Mouse (Mus musculus): ENCODE data around the gene Dedd2.
"Not testable (repeated sequence)": the region's sequence is repeated elsewhere in the genome, so short reads cannot be mapped to it uniquely, and the experiment has no call there.

Gene Dedd2

DNA sequence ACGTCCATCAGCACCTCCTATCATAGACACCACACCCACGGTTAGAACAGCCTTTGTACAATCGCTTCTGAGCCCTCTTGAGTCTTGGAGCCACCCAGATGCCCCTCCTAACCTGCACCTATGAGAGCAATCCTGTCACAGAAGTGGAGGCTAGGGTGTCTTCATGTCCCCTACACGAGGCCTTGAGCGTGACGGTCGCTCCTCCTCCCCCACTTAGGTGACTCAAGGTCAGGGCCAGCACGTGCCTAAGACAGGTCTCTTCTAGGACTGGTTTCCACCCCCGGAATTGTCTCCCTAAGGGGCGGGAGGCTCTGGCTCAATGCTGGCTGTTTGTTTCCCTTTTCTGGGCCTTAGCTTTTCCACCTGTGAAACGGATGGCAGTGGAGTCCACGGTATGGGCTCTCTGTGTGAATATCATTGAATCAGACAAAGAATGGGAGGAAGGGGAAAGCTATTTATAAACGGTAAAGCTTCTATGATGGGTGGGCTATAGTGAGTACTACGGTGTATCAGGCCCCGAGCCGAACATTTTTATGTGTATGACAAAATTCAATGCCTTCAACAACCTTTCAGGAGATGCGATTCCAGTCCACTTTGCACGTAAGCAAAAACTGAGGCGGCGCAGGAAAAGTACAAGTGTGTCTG lies at the start of gene Dedd2:
Gene Dedd2, minus strand, starts transcription at position 159 of the 645 bp plus-strand sequence.
- DNase-seq (ENCODE audit: low spot score): peak; percentile 73

DNA sequence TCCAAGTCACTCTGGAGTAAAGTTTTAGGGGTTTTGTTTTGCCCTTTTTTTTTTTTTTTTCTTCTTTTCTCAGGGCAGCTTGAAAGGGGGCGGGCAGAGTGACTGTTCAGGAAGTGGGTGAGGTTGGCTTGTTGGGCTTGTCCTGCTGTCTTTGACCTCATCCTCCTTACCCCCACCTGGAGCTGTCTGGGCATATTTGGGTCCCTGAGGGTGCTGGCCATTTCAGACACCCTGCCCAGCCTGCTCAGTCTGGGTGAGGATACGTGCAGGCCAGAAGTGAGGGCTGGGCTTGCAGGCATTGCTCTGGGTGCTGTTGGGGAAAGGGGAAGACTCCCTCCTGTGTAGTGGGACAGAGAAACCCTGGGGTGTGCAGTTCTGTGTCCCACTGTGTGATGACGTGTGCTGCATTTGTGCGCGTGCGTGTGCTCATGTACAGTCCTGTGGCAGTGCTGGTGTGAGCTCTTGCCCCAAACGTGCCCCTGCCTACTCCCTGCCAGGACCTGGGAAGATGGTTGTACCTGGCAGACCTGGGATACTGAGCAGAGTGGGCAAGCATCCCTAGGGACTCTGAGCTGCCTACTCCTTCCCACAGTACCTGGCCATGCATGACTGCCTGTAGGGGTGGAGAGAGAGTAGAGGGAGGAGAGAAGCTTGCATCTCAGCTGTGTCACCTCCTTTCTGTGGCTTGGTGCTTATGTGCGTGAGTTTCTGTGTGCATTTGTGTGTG lies 49.3 kb upstream of the Dedd2 start:
- no peak for DNase-seq (ENCODE audit: low spot score)

DNA sequence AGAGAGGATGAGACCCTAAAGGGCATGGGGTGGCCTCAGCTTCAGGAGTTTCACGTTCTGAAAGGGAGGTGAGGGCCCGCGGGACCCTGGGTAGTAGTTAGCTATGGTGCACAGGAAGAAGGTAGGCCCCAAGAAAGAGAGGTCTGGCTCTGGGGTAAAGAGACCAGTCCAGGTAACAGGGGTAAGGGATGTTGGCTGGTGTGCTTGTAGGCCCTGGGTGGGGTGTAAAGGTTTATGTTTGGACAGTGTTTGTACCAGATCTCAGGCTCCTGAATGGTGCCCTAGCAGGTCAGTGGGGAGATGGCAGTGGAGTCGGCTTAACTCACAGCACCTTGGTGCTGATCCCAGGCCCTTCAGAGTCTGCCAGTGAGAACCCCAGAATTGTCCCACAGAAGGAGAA lies 48.6 kb upstream of the Dedd2 start:
- DNase-seq (ENCODE audit: low spot score): no peak

DNA sequence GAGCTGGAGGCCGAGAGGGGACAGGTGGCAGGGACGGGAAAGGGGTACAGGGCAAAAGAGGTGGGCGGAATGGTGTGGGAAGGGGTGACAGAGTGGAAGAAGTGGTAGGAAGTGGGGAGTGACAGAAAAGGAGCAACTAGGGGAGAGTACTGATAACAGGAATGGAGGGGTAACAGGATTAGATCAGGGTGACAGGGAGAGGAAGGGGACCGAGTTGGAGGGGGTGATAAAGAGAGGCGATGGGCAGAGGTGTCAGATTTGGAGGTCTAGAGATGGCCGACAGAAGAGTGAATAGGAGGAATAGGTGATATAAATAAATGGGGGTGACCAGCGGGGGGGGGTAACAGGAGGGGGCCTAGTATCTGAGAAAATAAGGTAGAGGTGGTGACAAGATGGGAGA lies 48.2 kb upstream of the Dedd2 start:
- DNase-seq (ENCODE audit: low spot score): no peak

DNA sequence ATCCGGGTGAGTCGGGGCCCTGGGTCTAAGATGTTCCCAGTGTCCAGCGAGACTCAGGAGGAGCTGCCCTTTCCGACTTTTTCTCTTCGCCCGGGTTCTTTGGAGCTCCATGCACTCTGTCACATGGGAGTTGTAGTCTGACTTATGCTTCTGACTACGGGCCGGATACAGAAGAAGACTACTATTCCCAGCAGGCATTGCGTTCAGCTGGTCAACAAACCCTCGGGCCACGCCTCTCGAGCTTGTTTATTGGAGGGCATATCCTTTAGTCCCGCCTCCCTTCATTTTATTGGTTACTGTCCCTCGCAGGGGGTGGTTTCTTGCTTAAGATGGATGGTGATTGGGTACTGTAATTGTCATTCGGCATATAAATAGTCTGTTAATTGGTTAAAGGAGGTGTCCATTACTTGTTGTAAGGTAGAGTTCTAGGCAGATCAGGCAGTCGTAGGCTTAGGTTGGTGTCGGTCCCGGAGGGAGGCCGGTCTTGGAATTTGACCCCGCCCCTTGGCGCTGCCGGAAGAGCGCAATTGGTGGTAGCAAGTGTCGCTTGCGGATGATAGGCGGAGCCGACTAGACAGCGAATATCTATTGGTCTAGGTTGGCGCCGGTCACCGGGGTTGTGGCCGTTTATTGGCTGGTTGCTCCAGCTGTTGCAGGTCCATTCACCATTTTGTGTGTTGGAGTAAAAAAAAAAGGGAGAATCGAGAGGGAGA lies 47.5 kb upstream of the Dedd2 start:
- peak; percentile 100 for DNase-seq (ENCODE audit: low spot score)

DNA sequence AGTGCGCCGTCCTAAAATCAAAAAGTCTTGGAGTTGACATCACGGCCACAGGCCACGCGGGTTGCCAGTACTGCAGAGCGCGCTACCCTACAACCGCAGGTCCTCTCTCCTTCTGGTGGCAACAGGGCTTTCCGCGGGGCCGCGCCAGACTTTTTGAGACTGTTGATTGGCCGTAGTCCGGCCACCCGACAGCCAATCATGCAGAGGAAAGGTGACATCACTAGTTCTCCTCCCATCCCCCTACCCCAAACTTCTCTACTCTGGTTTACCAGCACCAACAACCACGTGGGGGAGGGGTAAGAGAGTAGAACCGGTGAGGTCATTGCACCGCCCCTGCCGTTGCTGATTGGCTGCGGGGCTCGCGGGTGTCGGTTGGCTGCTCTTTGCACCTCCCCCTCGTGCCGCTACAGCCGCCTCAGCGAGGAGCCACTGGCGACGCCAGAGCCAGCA lies 46.9 kb upstream of the Dedd2 start, which contains the start of gene Cic:
Gene Cic, plus strand, starts transcription at position 404 of the 450 bp plus-strand sequence.
- peak; percentile 98 for DNase-seq (ENCODE audit: low spot score)

DNA sequence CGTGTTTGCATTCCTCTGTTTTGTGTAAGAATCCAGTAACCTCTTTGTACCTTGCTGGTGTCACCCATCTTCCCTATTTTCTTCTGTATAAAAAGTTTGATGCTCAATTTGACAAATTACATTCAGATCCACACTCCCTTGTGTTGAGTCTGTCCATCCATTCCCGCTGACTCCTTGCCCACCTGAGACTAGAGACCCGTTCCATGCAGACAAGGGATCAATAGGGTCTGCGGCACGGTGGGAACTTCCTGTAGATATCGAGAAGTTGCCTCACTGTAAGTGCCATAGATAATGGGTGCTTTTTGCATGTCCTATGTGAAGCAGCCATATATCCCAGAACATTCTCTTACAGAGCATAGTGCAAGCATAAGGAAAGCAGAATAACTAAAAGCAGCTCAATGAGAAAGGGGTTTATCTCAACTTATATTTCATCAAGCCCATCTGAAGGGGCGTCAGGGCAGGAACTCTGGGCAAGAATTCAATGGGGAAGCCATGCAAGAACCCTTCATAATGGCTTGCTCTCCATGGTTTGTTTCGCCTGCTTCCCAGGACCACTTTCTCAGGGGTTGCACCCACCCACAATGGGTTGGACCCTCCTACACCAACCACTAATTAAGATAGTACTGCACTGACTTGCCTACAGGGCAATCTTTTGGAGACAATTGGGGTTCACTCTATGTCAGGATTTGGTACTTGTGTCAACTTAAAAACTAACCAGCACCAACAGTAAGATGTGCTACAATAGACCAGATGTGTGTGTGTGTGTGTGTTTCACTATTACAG lies 46.0 kb upstream of the Dedd2 start:
- no peak for DNase-seq (ENCODE audit: low spot score)

DNA sequence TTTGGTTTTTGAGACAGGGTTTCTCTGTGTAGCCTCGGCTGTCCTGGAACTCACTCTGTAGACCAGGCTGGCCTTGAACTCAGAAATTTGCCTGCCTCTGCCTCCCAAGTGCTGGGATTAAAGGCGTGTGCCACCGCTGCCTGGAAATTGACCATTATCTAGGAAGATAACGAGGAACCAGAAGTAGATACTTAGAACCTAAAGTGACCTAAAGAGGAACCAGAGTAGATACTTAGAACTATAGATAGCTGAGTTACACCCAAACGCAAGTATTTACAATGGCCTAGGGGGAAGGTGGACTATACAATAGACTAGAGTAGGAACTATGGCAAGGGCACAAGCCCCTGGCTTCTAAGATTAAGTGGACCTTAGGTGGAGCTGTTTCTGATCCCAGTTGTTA lies 45.3 kb upstream of the Dedd2 start:
- DNase-seq (ENCODE audit: low spot score): not testable (repeated sequence)

DNA sequence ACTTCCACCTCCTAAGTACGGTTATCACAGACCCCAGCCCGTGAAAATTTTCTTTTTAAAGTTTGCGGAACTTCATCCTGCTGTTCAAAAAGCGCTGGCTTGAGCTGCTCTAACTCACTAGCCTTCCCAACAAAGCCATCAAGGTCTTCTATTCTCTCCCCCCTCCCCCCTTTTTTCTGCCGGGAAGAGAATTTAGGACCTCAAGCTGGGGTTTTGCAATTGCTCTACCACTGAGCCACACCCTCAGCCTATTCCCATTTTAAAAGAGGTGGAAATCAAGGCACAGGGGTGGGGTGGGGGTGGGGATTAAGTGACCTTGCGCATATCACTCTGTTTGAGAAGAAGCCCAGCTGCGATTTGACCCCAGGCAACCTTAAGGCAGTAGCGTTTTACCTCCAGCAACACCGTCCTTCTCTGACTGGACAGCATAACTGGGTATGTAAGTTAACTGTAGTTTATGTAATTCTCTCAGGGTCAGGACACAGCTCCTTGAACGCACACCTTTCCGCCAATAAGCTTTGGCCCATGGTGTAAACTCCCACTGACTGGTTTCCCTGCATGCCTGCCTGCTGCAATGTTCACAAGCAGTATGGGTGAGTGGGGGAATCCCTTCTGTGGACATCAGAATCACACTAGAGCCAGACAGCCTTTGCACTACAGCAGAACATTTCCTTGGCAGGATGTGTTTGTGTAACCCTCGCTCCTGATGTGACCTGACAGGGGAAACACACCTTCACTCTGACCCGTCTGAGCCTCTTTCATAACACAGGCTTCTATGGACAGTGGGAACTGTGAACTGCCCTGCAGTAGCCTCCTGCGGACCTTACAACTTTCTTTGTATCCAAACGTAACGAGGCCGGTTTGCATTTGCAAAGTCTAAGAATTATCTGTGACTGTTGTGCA lies 43.8 kb upstream of the Dedd2 start:
- no peak for DNase-seq (ENCODE audit: low spot score)

DNA sequence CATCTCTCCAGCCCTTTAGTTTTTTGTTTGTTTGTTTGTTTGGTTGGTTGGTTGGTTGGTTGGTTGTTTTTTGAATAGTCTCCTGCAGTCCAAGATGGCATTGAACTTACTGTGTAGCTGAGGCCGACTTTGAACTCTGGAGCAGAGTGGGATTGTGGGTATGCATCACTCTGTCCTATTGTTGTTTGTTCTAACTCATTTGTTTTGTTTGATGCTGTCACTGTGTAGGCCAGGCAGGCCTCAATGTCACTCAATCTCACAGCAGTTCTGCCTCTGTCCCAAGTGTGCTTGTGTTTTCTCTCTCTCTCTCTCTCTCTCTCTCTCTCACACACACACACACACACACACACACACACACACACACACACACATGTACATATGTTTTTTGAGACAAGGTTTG lies 41.5 kb upstream of the Dedd2 start:
- DNase-seq (ENCODE audit: low spot score): no peak

DNA sequence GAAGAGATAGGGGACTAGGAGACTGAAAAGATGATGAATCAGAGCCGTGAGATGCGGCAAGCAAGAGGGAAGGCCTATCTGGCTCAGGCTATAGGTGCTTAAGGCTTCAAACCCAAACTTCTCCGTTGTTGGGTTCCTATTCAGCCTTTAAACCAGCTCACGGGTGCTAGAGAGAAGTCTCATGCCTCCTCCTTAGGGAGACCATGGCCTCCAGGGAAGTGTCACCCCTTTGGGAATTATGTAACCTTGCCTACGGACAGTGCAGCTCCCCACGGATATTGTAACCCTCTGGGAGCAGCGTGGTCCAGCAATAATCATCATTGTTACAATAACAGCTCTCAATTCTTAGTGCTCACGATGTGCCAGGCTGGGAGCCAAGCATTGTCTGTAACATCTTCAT lies 31.4 kb upstream of the Dedd2 start:
- DNase-seq (ENCODE audit: low spot score): no peak

DNA sequence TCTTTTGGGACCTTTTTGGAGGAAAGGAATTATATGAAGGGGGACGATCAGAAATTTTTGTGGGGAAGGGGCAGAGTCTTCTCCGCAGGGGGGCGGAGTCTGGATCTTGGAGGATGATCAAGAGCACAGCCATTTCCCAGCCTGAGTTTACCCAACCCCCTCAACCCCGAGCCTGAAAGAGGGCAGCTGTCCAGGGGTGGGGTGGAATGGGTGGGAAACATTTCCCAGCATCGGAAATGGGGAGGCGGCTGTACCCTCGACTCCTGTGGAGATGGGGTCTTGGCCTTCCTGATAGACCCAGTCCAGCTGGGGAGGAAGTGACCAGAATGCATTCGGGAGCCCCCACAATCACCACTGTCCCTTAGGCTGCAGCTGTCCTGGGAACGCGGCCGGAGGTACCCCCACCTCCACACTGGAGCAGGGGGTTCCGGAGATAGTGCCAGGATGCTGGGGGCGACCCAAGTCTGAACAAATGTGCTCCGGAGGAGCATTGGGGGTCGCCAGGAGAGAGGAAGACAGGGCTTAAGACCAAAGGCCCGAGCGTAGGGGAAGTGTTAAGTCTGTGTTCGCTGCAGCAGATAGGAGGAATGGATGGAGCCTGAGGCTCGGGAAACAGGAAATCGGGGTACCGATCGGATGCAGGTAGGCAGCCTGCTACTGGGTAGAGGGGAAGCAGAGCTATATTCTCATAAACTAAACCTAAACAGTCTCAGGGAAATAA lies 30.8 kb upstream of the Dedd2 start:
- no peak for DNase-seq (ENCODE audit: low spot score)

DNA sequence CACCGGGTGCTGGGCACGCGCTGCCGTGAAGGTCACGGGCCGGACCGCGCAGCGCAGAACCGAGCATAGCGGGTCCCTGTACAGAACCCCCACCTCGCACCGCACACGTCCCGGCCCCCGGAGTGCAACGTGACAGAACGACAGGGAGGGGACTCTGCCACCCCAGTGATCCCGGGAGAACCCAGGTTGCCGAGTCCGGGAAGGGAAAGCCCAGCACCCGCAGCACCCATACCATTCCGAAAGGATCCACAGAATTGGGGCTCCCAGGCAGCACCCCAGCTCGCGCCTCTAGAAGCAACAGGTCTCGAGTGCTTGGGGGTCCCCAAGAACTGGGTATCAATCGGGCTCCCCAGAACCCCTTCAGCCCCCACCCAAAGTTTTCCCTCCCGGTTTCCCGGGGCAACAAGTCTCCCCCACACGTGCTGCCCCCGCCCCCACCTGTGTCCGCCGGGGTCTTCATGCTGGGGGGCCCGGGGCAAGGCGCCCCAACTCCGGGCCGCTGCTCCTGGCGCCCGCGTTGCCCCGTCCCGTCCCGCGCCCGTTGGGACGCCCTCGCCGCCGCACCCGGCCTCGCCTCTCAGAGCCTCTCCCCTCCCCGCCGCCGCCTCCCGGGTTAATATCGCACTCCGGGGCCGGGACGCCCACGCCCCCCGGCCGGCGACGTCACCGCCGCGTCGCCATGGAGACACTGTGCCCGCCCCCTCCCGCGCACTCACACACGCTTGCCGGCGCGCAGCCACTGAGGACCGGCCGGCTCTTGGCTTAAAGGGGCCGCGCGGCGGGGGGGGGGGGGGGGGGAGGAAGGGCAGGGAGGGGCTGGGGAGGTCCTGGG lies 29.9 kb upstream of the Dedd2 start, which contains the start of gene Erf:
Gene Erf, minus strand, starts transcription at position 621 of the 832 bp plus-strand sequence.
- peak; percentile 89 for DNase-seq (ENCODE audit: low spot score)

DNA sequence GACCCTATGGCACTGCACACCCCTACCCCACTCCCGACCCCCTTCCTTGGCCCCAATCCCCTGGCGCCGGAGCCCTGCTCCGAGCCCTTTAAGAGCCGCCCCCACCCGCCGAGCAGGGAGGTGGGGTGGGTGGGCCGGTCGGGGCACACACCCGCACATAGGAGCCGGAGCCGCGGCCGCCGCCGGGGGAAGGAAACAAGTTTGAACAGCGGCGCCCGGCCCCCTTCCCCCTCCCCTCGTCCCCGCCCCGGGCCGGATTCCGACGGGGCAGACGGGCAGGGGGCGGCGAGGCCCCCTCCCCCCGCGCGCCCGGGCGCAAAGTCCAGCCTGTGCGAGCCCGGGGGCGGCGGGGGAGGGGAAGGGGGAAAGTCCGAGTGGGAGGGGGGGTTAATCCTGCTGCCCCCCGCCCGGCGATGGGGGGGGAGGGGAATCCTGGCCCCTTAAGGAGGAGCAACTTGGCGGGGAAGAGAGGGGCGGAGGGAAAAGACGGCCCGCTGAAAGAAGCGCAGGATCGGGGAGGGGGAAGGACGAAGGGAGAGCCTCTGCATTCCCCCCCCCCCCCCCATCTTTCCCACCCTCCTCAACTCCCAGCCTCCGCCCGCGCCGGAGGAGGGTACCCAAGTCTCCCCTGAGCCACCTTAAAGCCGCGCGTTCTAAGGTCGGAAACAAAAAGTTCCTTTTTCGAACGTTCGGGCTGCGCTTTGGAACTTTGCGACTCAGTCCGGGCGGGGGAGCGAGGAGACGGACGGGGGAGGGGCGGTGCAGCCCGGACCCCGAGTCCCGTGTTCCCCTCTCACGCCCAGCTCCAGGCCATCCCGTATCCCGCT lies 29.1 kb upstream of the Dedd2 start:
- DNase-seq (ENCODE audit: low spot score): no peak

DNA sequence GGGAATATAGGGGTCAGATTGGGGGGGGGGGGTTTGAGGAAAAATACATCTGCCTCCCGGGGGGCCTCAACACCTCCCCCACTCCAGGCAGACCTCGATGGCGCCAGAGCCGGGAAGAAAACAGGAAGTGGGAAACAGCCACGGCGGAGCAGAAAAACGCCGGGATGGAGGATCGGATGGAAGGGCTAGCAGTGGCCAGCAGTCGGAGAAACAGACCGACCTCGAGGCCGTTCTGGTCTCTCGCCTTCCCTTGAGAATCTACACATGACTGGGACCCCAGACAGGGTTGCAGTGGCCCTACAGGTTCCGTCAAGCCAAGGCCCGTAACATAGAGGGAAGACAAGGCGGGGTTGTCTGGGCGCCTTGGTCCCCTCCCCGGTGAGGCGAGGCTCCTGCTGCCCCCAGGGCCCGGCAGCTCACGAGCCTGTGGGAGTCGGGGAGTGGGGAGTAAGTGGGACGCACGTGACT lies 28.5 kb upstream of the Dedd2 start:
- DNase-seq (ENCODE audit: low spot score): no peak

DNA sequence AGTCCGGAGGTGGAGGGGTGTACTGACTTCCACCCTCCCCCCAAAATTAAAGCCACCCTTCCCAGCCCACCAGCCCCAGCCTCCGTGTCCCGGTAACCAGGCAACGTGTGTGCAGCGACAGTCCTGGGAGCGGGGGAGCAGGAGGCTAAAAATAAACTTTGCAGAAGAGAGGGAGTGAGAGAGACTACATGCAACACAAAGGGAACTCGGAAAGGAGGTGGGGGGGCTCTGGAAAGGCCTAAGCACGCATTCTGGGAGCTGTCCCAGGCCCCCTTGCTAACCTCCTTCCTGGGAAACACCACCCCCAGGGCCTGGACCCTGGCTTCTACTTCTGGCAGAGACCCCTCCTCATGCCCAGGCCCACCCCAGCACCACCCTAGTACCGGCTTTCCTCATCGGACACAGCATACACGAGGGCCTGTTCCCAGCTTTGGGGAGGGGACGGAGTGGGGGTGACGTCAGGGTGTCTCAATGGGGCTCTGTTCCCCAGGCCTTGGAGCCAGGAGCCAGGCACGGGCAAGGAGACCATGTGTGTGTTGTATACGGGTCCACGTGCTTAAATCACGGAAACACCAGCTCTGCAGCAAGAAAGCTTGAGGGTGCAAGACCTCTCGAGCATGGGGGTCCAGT lies 27.7 kb upstream of the Dedd2 start:
- DNase-seq (ENCODE audit: low spot score): no peak

DNA sequence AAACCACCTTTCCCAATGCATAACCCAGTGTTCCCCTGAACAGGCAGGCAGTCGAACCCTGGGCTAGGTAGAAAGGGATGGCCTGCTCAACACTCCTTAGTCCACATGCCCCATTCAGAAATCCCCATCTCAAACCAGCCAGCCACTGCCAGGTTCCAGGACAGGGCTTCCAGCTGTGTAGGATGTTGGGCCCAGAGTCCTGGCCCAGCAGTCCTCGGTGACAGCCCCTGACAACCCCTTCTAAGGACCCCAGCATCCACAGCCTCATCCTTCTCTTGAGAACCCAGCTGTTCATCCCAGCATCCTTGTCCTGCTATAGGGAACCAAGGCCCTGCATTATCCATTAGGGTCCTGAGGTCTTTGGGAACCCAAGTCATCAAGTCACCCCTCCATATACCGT lies 27.1 kb upstream of the Dedd2 start:
- DNase-seq (ENCODE audit: low spot score): no peak

DNA sequence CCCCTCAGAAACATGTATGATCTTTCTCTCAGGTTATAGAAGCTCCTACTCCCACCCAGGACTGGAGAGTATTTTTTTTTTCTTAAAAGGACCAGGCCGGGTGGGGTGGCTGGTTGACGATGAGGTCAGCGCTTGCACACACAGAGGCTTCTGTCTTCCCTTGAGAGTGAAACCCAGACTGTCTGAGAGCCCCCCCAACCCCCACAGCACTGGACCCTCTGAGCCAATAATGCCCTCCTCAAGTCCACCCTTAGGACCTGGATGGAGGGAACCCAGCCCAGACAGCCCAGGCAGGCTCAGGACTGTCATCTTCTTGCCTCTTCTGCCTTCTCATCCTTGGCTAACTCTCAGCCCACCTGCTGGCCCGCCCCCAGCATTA lies 26.3 kb upstream of the Dedd2 start:
- no peak for DNase-seq (ENCODE audit: low spot score)

Measured in c-Kit-positive CD71-positive TER-119-positive erythroid progenitor cells, embryonic 14.5 days (primary cell).